Mouse (Mus musculus): ENCODE results near the gene Scaf11. TPM values are rescaled to one million over a fixed set of nuclear protein-coding genes. Genes with fewer than 3 reads are reported as not detected.
A peak's percentile ranks its signal among the peaks of the same experiment; 100 is the strongest.
"Not testable (repeated sequence)": the region's sequence is repeated elsewhere in the genome, so short reads cannot be mapped to it uniquely, and the experiment has no call there.

The Scaf11 gene
- total RNA-seq, 2 experiments from 2014 or later, result 60.6 to 69.7 TPM

GRCm38 (mm10) chr15:96466362-96466903, 5.8 kb upstream of the Scaf11 start:
- DNase-seq (ENCODE audit: low spot score in 2 of 2), result no peak

GRCm38 (mm10) chr15:96465076-96465475, 4.4 kb upstream of the Scaf11 start:
- no peak for DNase-seq (ENCODE audit: low spot score in 2 of 2)

GRCm38 (mm10) chr15:96463821-96464220, 3.2 kb upstream of the Scaf11 start:
- no peak for DNase-seq (ENCODE audit: low spot score in 2 of 2)

GRCm38 (mm10) chr15:96462611-96463010, 2.0 kb upstream of the Scaf11 start:
- no peak for DNase-seq (ENCODE audit: low spot score in 2 of 2)

GRCm38 (mm10) chr15:96461541-96462512, 1.2 kb upstream of the Scaf11 start:
- no peak for DNase-seq (ENCODE audit: low spot score in 2 of 2)

GRCm38 (mm10) chr15:96460451-96460729, 253 bp downstream of the Scaf11 start:
- DNase-seq (ENCODE audit: low spot score in 2 of 2), result no peak

- DNase-seq (ENCODE audit: low spot score in 2 of 2), result peak; percentile 46 to 66
Observed at GRCm38 (mm10) chr15:96459741-96460450, 747 bp downstream of the Scaf11 start.

GRCm38 (mm10) chr15:96458273-96458672, 2.4 kb downstream of the Scaf11 start:
- no peak for DNase-seq (ENCODE audit: low spot score in 2 of 2)

GRCm38 (mm10) chr15:96457338-96457664, 3.3 kb downstream of the Scaf11 start:
- DNase-seq (ENCODE audit: low spot score in 2 of 2), result no peak

- no peak for DNase-seq (ENCODE audit: low spot score in 2 of 2)
Observed at GRCm38 (mm10) chr15:96456651-96457337, 3.8 kb downstream of the Scaf11 start.

- no peak for DNase-seq (ENCODE audit: low spot score in 2 of 2)
Observed at GRCm38 (mm10) chr15:96455595-96456214, 4.9 kb downstream of the Scaf11 start.

GRCm38 (mm10) chr15:96453346-96453745, 7.3 kb downstream of the Scaf11 start:
- no peak for DNase-seq (ENCODE audit: low spot score in 2 of 2)

GRCm38 (mm10) chr15:96448656-96449299, 11.9 kb downstream of the Scaf11 start:
- no peak for DNase-seq (ENCODE audit: low spot score in 2 of 2)

- no peak for DNase-seq (ENCODE audit: low spot score in 2 of 2)
Observed at GRCm38 (mm10) chr15:96446785-96447184, 13.9 kb downstream of the Scaf11 start.

GRCm38 (mm10) chr15:96441480-96441879, 19.2 kb downstream of the Scaf11 start:
- not testable (repeated sequence) for DNase-seq (ENCODE audit: low spot score in 2 of 2)

GRCm38 (mm10) chr15:96434202-96434601, 26.4 kb downstream of the Scaf11 start:
- DNase-seq (ENCODE audit: low spot score in 2 of 2), result no peak

GRCm38 (mm10) chr15:96419920-96420319, 40.7 kb downstream of the Scaf11 start:
- DNase-seq (ENCODE audit: low spot score in 2 of 2), result no peak

GRCm38 (mm10) chr15:96418161-96418560, 42.5 kb downstream of the Scaf11 start:
- no peak for DNase-seq (ENCODE audit: low spot score in 2 of 2)

- DNase-seq (ENCODE audit: low spot score in 2 of 2), result no peak
Observed at GRCm38 (mm10) chr15:96408717-96409121, 51.9 kb downstream of the Scaf11 start.

- no peak for DNase-seq (ENCODE audit: low spot score in 2 of 2)
Observed at GRCm38 (mm10) chr15:96407151-96407550, 53.5 kb downstream of the Scaf11 start.

- DNase-seq (ENCODE audit: low spot score in 2 of 2), result no peak
Observed at GRCm38 (mm10) chr15:96406253-96406652, 54.4 kb downstream of the Scaf11 start.

Data from gastrocnemius, postnatal 4 days (tissue).